Mouse (Mus musculus) kidney, embryonic 14.5 days (tissue): Measurements from ENCODE around the gene F2rl2. TPM values are rescaled to one million over a fixed set of nuclear protein-coding genes. Genes with fewer than 3 reads are reported as not detected.

ENCODE experiments used
- ATAC-seq: fragments of 200-750 bp; cut with Nextera tagmentation; 2 replicates; pipeline ENCODE4 v1.8.0; 2017; ENCODE audit warnings: moderate number of reproducible peaks, mild to moderate bottlenecking, moderate TSS enrichment, moderate library complexity; ENCODE audit not compliant: low FRiP score, low TSS enrichment
- H3K27ac ChIP-seq: fragments of 300-500 bp; sonication (generic); 2 replicates; pipeline ENCODE4 v1.5.1; 2014; ENCODE audit warnings: low read depth, mild to moderate bottlenecking, low read length, moderate library complexity, mixed read lengths
- H3K27me3 ChIP-seq: fragments of 300-500 bp; sonication (generic); 2 replicates; pipeline ENCODE4 v1.6.1; 2014; ENCODE audit warnings: mild to moderate bottlenecking, low read length; ENCODE audit not compliant: control insufficient read depth, insufficient read depth
- H3K36me3 ChIP-seq: fragments of 300-500 bp; sonication (generic); 2 replicates; pipeline ENCODE4 v1.6.1; 2014; ENCODE audit warnings: low read length, mixed read lengths; ENCODE audit not compliant: control insufficient read depth, insufficient read depth
- H3K4me1 ChIP-seq: fragments of 300-500 bp; sonication (generic); 2 replicates; pipeline ENCODE4 v1.6.1; 2014; ENCODE audit warnings: low read length, mixed read lengths; ENCODE audit not compliant: control insufficient read depth, insufficient read depth
- H3K4me2 ChIP-seq: fragments of 300-500 bp; sonication (generic); replicated peaks from 2 replicates; pipeline ENCODE4 v1.6.1; 2014; ENCODE audit warnings: low read depth, mild to moderate bottlenecking, low read length
- H3K4me3 ChIP-seq: fragments of 300-500 bp; sonication (generic); 2 replicates; pipeline ENCODE4 v1.5.1; 2014; ENCODE audit warnings: mild to moderate bottlenecking, low read length
- H3K9ac ChIP-seq: fragments of 300-500 bp; sonication (generic); 2 replicates; pipeline ENCODE4 v1.6.1; 2014; ENCODE audit warnings: low read depth, mild to moderate bottlenecking, low read length, moderate library complexity
- H3K9me3 ChIP-seq: fragments of 300-500 bp; sonication (generic); 2 replicates; pipeline ENCODE4 v1.6.1; 2016; ENCODE audit warnings: low read length; ENCODE audit not compliant: control insufficient read depth
- WGBS: fragments of 180-500 bp; shearing (Covaris S2); extraction: QIAGEN DNeasy Blood & Tissue Kit; methylation state at CpG from one replicate; pipeline ENCODE4 v1.1.7; 2014; 5-methylcytosine and 5-hydroxymethylcytosine counted together
- polyA plus RNA-seq: library from polyadenylated mRNA; unstranded; fragments of >200 nt; fragmentation: Nextera tagmentation; extraction: Ambion mirVana; gene quantifications from 2 replicates; pipeline ENCODE4 v1.2.1, GENCODE M21; 2014

The F2rl2 gene
- polyA plus RNA-seq, 1 experiment from 2014 or later: 0.54 TPM

- Histone ChIP-seq H3K4me2 (no peak overlapping the region), H3K27ac (no peak overlapping the region), H3K27me3 (no peaks in the 10 kb centered on the region), H3K36me3 (no peaks in the 10 kb centered on the region), H3K4me3 (no peak overlapping the region), H3K9ac (no peak overlapping the region), H3K9me3 (no peaks in the 10 kb centered on the region), H3K4me1 (peaks cover 6% of the 10 kb centered on the region; the same call in 1 of the 2 replicates)
- WGBS: 16% methylated on average over 6 of the region's 6 CpGs
- peak; percentile 86 for ATAC-seq
These were observed 49.9 kb downstream of the F2rl2 start for GRCm38 (mm10) chr13:95746509-95746908.

DNA sequence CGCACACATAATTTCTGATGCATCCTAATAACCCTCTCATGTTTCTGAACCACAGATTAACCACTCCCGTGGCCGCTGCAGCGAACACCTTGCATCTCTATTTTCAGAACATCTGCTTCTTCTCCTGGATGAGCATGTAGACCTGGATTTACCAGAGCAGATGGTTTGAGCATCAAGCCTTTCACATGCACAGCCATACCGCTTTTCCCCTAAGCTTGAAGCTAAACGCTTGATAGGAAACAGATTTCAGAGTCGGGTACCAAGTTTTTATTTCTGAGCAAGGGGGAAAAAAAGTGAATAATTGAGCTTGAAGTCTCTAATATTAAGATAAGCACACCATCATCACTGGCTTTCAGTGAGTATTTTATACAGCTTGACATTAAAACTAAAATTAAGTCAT lies 50.4 kb downstream of the F2rl2 start:
- WGBS: 88% methylated on average over 7 of the region's 7 CpGs
- no peaks in the 10 kb centered on the region for H3K9me3 ChIP-seq
- no peaks in the 10 kb centered on the region for H3K36me3 ChIP-seq
- H3K4me2 ChIP-seq: no peak overlapping the region
- no peaks in the 10 kb centered on the region for H3K27me3 ChIP-seq
- H3K9ac ChIP-seq: no peak overlapping the region
- no peak overlapping the region for H3K27ac ChIP-seq
- no peak for ATAC-seq
- peaks cover 6% of the 10 kb centered on the region; the same call in 1 of the 2 replicates for H3K4me1 ChIP-seq
- H3K4me3 ChIP-seq: no peak overlapping the region

DNA sequence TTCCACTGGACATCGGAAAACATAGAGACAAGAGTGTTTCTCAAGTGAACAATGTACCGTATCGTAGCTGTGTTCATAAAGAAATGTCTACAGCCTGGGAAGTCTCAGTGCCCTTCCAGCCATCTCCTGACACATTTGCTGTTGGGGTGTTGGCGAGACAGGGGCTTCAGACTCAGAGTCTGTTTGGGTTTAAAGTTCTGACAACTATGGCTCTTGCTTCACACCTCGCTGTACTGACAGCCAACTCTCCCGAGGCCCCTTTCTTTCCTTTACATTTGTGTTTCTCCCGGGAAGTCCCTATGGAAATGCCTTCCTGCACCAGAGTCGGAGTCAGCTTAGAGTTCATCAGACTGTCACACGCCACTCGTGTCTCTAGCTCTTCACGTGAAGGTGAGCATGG lies 50.9 kb downstream of the F2rl2 start:
- no peak overlapping the region for H3K4me3 ChIP-seq
- no peak overlapping the region for H3K9ac ChIP-seq
- H3K27me3 ChIP-seq: no peaks in the 10 kb centered on the region
- no peak for ATAC-seq
- peaks cover 6% of the 10 kb centered on the region; the same call in 1 of the 2 replicates for H3K4me1 ChIP-seq
- H3K4me2 ChIP-seq: no peak overlapping the region
- no peak overlapping the region for H3K27ac ChIP-seq
- WGBS: 72% methylated on average over 11 of the region's 11 CpGs
- no peaks in the 10 kb centered on the region for H3K9me3 ChIP-seq
- H3K36me3 ChIP-seq: no peaks in the 10 kb centered on the region

Other genes starting within 250 kb of the F2rl2 start
- not detected in 2 replicates for gene S100z, start 218.1 kb upstream of the F2rl2 start, polyA plus RNA-seq
- gene F2rl1, start 171.6 kb upstream of the F2rl2 start, polyA plus RNA-seq: 6.2 and 7.8 TPM in 2 replicates
- gene F2r, start 78.4 kb upstream of the F2rl2 start, polyA plus RNA-seq: 66.9 and 128 TPM in 2 replicates
- gene Iqgap2, start 195.1 kb downstream of the F2rl2 start, polyA plus RNA-seq: 6.6 and 11.2 TPM in 2 replicates